Mouse (Mus musculus) layer of hippocampus, postnatal 14 days (tissue): ENCODE data around the gene Pcmt1. TPM values are rescaled to one million over a fixed set of nuclear protein-coding genes. Genes with fewer than 3 reads are reported as not detected.

Experiments used
- DNase-seq, 2 experiments: peaks; one replicate each; pipeline ENCODE4 v3.0.0; 2021 to 2022; ENCODE audit warnings: low spot score in 2 of 2, mixed read lengths in 1 of 2
- total RNA-seq, 2 experiments: library from RNA; stranded (reverse); gene quantifications; 2 replicates each; pipeline ENCODE4 v1.2.3; 2021

Gene Pcmt1
- total RNA-seq, 2 experiments from 2014 or later = 145 TPM

- DNase-seq = no peak
These were observed 90.1 kb downstream of the Pcmt1 start for GRCm38 (mm10) chr10:7590792-7591191.

DNA sequence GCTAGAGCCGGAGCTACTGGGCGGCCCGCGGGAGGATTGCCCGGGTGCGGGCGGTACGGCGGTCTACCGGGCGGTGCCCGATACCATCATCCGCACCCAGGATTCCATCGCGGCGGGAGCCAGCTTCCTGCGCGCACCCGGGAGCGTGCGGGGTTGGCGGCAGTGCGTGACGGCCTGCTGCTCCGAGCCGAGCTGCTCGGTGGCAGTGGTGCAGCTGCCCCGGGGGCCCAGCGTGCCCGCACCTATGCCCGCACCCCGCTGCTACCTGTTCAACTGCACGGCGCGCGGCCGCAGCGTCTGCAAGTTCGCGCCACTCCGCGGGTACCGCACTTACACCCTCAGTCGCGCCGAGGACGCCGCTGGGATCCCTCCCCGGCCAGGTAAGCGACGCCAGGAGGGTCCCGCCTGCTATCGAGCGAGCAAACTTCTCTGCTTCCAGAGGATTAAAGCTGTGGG, 90.7 kb downstream of the Pcmt1 start:
- no peak for DNase-seq

- DNase-seq = peak; percentile 86 to 87
These were observed 91.2 kb downstream of the Pcmt1 start, which contains the start of gene Lrp11 for GRCm38 (mm10) chr10:7589592-7590233. Lrp11 (plus strand) TSS chr10:7589800.

GRCm38 (mm10) chr10:7586771-7587170, 94.2 kb downstream of the Pcmt1 start:
- DNase-seq = no peak

GRCm38 (mm10) chr10:7582891-7583557, 97.9 kb downstream of the Pcmt1 start:
- DNase-seq = peak; percentile 41 to 58

- DNase-seq = peak; percentile 43 to 45
These were observed 98.6 kb downstream of the Pcmt1 start for GRCm38 (mm10) chr10:7582157-7582890.

GRCm38 (mm10) chr10:7581401-7581800, 99.5 kb downstream of the Pcmt1 start:
- peak in 1 of 2 experiments; percentile 50 for DNase-seq

Other genes starting within 250 kb of the Pcmt1 start
- gene Ulbp1, start 207.5 kb downstream of the Pcmt1 start, total RNA-seq = under 1 TPM; 0.24 to 0.74 TPM
- 100 to 1,000 TPM; 161 to 173 TPM for gene Lrp11, start 91.3 kb downstream of the Pcmt1 start, total RNA-seq
- 1 to 10 TPM; 4.1 to 4.7 TPM for gene Nup43, start 13.6 kb downstream of the Pcmt1 start, total RNA-seq
- 10 to 100 TPM; 46.5 to 47.4 TPM for gene Lats1, start 78 bp upstream of the Pcmt1 start, total RNA-seq
- 10 to 100 TPM; 14.1 to 15.0 TPM for gene Katna1, start 44.9 kb upstream of the Pcmt1 start, total RNA-seq
- gene Ginm1, start 111.7 kb upstream of the Pcmt1 start, total RNA-seq = 10 to 100 TPM; 22.5 to 25.0 TPM
- gene Ppil4, start 111.8 kb upstream of the Pcmt1 start, total RNA-seq = 10 to 100 TPM; 32.7 to 35.4 TPM
- gene Zc3h12d, start 151.3 kb upstream of the Pcmt1 start, total RNA-seq = under 1 TPM; 0.09 to 0.21 TPM